Mouse (Mus musculus) kidney, embryonic 14.5 days (tissue): ENCODE results near the gene Ifitm5. TPM values are rescaled to one million over a fixed set of nuclear protein-coding genes. Genes with fewer than 3 reads are reported as not detected.
A peak's percentile ranks its signal among the peaks of the same experiment; 100 is the strongest.

Experiments
- ATAC-seq: fragments of 200-750 bp; cut with Nextera tagmentation; 2 replicates; pipeline ENCODE4 v1.8.0; 2017; ENCODE audit warnings: moderate number of reproducible peaks, mild to moderate bottlenecking, moderate TSS enrichment, moderate library complexity; ENCODE audit not compliant: low FRiP score, low TSS enrichment
- H3K27ac ChIP-seq: fragments of 300-500 bp; sonication (generic); 2 replicates; pipeline ENCODE4 v1.5.1; 2014; ENCODE audit warnings: low read depth, mild to moderate bottlenecking, low read length, moderate library complexity, mixed read lengths
- H3K27me3 ChIP-seq: fragments of 300-500 bp; sonication (generic); 2 replicates; pipeline ENCODE4 v1.6.1; 2014; ENCODE audit warnings: mild to moderate bottlenecking, low read length; ENCODE audit not compliant: control insufficient read depth, insufficient read depth
- H3K36me3 ChIP-seq: fragments of 300-500 bp; sonication (generic); 2 replicates; pipeline ENCODE4 v1.6.1; 2014; ENCODE audit warnings: low read length, mixed read lengths; ENCODE audit not compliant: control insufficient read depth, insufficient read depth
- H3K4me1 ChIP-seq: fragments of 300-500 bp; sonication (generic); 2 replicates; pipeline ENCODE4 v1.6.1; 2014; ENCODE audit warnings: low read length, mixed read lengths; ENCODE audit not compliant: control insufficient read depth, insufficient read depth
- H3K4me2 ChIP-seq: fragments of 300-500 bp; sonication (generic); replicated peaks from 2 replicates; pipeline ENCODE4 v1.6.1; 2014; ENCODE audit warnings: low read depth, mild to moderate bottlenecking, low read length
- H3K4me3 ChIP-seq: fragments of 300-500 bp; sonication (generic); 2 replicates; pipeline ENCODE4 v1.5.1; 2014; ENCODE audit warnings: mild to moderate bottlenecking, low read length
- H3K9ac ChIP-seq: fragments of 300-500 bp; sonication (generic); 2 replicates; pipeline ENCODE4 v1.6.1; 2014; ENCODE audit warnings: low read depth, mild to moderate bottlenecking, low read length, moderate library complexity
- H3K9me3 ChIP-seq: fragments of 300-500 bp; sonication (generic); 2 replicates; pipeline ENCODE4 v1.6.1; 2016; ENCODE audit warnings: low read length; ENCODE audit not compliant: control insufficient read depth
- WGBS: fragments of 180-500 bp; shearing (Covaris S2); extraction: QIAGEN DNeasy Blood & Tissue Kit; methylation state at CpG from one replicate; pipeline ENCODE4 v1.1.7; 2014; 5-methylcytosine and 5-hydroxymethylcytosine counted together
- polyA plus RNA-seq: library from polyadenylated mRNA; unstranded; fragments of >200 nt; fragmentation: Nextera tagmentation; extraction: Ambion mirVana; gene quantifications from 2 replicates; pipeline ENCODE4 v1.2.1, GENCODE M21; 2014

Gene Ifitm5
- polyA plus RNA-seq, 1 experiment from 2014 or later, result 2.6 TPM

DNA sequence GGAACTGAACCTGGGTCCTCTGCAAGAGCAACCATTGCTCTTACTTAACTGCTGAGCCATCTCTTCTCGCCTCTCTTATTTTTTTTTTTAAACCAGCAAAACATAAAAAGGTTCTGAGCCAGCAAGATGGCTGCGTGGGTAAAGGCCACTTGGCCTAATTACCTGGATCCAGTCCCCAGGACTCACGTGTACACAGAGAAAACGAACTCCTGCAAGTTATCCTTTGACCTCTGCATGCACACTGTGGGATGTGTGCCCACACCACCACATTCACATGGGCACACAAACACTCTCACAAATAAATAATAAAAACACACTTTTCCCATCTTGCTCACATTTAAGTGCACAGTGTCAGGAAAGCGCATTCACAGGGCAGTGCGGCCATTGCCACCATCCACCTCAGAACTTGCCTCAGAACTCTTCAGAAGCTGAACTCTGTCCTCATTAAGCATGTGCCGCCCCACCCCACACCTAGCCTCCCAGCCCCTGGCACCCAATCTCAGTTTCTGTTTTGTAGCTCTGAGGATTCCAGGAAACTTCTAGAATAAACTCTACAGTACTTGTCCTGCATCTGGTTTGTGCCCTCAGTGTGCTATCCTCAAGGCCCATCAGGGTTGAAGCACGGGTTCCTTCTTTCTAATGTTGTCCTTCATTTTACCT lies 35.9 kb downstream of the Ifitm5 start:
- peaks cover 4% of the 10 kb centered on the region; the same call in 1 of the 2 replicates for H3K27me3 ChIP-seq
- ATAC-seq, result no peak
- H3K4me1 ChIP-seq, result no peaks in the 10 kb centered on the region
- H3K9me3 ChIP-seq, result no peaks in the 10 kb centered on the region
- H3K36me3 ChIP-seq, result no peaks in the 10 kb centered on the region
- no peak overlapping the region for H3K4me3 ChIP-seq
- no peak overlapping the region for H3K9ac ChIP-seq
- no peak overlapping the region for H3K4me2 ChIP-seq
- WGBS, result 82% methylated on average over 8 of the region's 8 CpGs
- no peak overlapping the region for H3K27ac ChIP-seq

DNA sequence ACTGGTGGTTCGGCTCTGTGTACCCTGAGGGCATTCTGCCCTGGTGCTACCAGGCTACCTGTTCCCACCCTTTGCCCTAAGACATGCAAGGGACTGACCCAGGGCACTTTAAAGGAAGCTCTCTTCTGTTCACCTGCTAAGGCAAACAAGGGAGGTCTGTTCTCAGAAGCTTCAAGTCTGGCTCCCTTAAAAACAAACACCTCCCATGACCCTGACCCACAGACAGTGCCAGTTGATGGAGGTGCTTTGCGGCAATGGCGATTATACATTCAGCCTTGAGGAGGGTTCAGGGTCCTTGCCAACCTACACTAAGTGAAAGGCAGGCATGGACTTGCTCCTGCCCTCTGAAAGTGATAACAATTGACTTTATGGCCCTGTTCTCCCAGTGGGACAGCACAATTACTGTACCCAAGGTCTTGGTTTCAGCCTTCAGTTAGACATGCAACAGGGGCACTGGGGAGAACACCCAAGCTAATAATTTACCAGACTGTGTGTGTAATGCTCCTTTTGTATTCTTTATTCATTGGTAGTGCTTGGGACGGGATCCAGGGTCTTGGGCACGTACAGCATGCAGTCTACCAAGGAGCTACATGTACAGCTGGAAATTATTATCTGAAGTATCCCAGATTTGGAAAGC lies 37.1 kb downstream of the Ifitm5 start:
- ATAC-seq, result no peak
- H3K27ac ChIP-seq, result no peak overlapping the region
- peaks cover under 1% of the 10 kb centered on the region; the same call in 1 of the 2 replicates for H3K27me3 ChIP-seq
- no peaks in the 10 kb centered on the region for H3K36me3 ChIP-seq
- H3K4me3 ChIP-seq, result no peak overlapping the region
- no peak overlapping the region for H3K9ac ChIP-seq
- no peaks in the 10 kb centered on the region for H3K9me3 ChIP-seq
- H3K4me2 ChIP-seq, result no peak overlapping the region
- WGBS, result 76% methylated on average over 5 of the region's 5 CpGs
- no peaks in the 10 kb centered on the region for H3K4me1 ChIP-seq

DNA sequence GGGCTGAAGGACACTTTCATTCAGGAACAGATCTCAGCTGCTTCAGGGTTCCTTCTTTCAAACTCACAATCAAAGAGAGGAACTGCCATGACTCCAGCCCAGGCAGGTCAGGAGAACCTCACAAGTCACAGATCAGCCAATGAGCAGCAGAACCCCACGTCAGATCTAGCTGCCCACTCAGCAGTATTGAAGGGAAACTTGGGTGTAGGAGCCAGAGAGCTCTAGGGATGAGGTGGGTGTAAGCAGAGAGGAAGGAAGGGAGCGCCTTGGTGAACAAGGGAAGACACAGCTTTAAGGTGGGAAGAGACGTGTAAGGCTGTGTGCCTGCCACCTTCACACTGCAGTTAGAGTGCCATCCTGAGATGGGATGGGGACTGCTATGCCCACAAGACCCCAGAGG lies 37.8 kb downstream of the Ifitm5 start:
- Histone ChIP-seq H3K9ac (no peak overlapping the region), H3K4me2 (no peak overlapping the region), H3K9me3 (no peaks in the 10 kb centered on the region), H3K27me3 (no peaks in the 10 kb centered on the region), H3K4me1 (no peaks in the 10 kb centered on the region), H3K27ac (no peak overlapping the region), H3K36me3 (no peaks in the 10 kb centered on the region), H3K4me3 (no peak overlapping the region)
- ATAC-seq, result no peak
- 65% methylated on average over 3 of the region's 3 CpGs for WGBS

- no peaks in the 10 kb centered on the region for H3K9me3 ChIP-seq
- peak; percentile 82 for ATAC-seq
- peak overlapping the region; percentile 32; the same call in 1 of the 2 replicates for H3K9ac ChIP-seq
- H3K4me3 ChIP-seq, result peak overlapping the region; percentile 39
- 2% methylated on average over 19 of the region's 19 CpGs for WGBS
- peak overlapping the region; percentile 70 for H3K4me2 ChIP-seq
- H3K4me1 ChIP-seq, result no peaks in the 10 kb centered on the region
- H3K36me3 ChIP-seq, result no peaks in the 10 kb centered on the region
- no peak overlapping the region for H3K27ac ChIP-seq
- no peaks in the 10 kb centered on the region for H3K27me3 ChIP-seq
Measured at GRCm38 (mm10) chr7:140908634-140909107, 41.4 kb downstream of the Ifitm5 start.

DNA sequence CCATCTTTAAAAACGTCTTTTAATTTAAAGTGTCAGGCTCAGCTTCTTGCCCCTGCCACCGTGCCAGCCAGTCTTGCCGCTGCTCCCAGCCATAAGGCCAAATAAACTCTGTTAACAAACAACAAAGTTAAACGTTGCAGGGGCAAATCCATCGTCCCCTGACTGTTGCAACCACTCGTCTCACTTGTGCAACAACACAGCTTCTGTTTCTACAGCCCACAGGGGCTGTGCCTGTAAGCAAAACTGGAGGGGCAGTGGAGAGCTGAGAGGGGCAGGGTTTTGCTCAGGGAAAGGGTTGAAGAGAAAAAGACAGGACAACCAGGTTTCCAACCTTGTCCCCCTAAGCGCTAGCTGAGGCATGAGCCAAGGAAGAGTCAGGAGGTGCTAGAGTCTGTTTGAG lies 41.9 kb downstream of the Ifitm5 start:
- no peak overlapping the region; the same call in 1 of the 2 replicates for H3K4me2 ChIP-seq

GRCm38 (mm10) chr7:140907697-140908096 lies 42.4 kb downstream of the Ifitm5 start:
- Histone ChIP-seq H3K9me3 (no peaks in the 10 kb centered on the region), H3K4me3 (no peak overlapping the region), H3K36me3 (no peaks in the 10 kb centered on the region), H3K4me1 (no peaks in the 10 kb centered on the region), H3K4me2 (no peak overlapping the region), H3K9ac (no peak overlapping the region), H3K27me3 (no peaks in the 10 kb centered on the region), H3K27ac (no peak overlapping the region)
- WGBS, result 91% methylated on average over 7 of the region's 7 CpGs
- ATAC-seq, result no peak

More for the DNA sequence above, 41.9 kb downstream of the Ifitm5 start:
- 53% methylated on average over 7 of the region's 7 CpGs for WGBS
- Histone ChIP-seq H3K9ac (no peak overlapping the region), H3K27me3 (no peaks in the 10 kb centered on the region), H3K9me3 (no peaks in the 10 kb centered on the region), H3K4me3 (no peak overlapping the region), H3K27ac (no peak overlapping the region), H3K36me3 (no peaks in the 10 kb centered on the region), H3K4me1 (no peaks in the 10 kb centered on the region)
- ATAC-seq, result 0 out of 2 replicates have a peak, but pooled peaks have one; percentile 6

- no peak for ATAC-seq
- Histone ChIP-seq H3K9ac (no peak overlapping the region), H3K4me3 (no peak overlapping the region), H3K27ac (no peak overlapping the region), H3K4me1 (no peaks in the 10 kb centered on the region), H3K9me3 (no peaks in the 10 kb centered on the region), H3K36me3 (no peaks in the 10 kb centered on the region), H3K4me2 (no peak overlapping the region), H3K27me3 (no peaks in the 10 kb centered on the region)
- WGBS, result 78% methylated on average over 13 of the region's 13 CpGs
Measured at GRCm38 (mm10) chr7:140907131-140907530, 43.0 kb downstream of the Ifitm5 start.

- no peak overlapping the region for H3K27ac ChIP-seq
- 84% methylated on average over 2 of the region's 2 CpGs for WGBS
- H3K27me3 ChIP-seq, result no peaks in the 10 kb centered on the region
- no peaks in the 10 kb centered on the region for H3K9me3 ChIP-seq
- no peaks in the 10 kb centered on the region for H3K4me1 ChIP-seq
- no peaks in the 10 kb centered on the region for H3K36me3 ChIP-seq
- ATAC-seq, result no peak
- H3K9ac ChIP-seq, result no peak overlapping the region
- no peak overlapping the region for H3K4me2 ChIP-seq
- no peak overlapping the region for H3K4me3 ChIP-seq
Measured at GRCm38 (mm10) chr7:140905642-140906081, 44.4 kb downstream of the Ifitm5 start.

DNA sequence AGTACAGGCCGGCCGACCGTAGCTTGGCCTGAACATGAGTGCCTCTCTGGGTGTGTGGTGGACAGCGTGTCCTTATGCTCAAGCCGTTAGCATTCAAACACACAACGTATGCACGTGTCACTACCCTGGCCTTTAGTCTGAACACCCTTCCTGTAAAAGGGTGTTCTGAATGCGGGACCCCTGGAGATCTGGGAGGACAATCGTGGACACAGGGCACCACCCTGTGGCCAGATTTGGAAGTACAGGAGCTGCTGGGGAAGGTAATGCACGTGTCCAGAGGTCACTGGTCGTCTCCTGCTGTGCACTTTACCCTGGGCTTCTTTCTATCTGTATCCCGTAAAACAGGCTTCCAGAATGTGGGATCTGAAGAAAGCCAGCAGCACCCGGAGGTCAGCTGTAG lies 46.9 kb downstream of the Ifitm5 start:
- no peak overlapping the region for H3K4me2 ChIP-seq
- peak; percentile 70 for ATAC-seq
- no peaks in the 10 kb centered on the region for H3K27me3 ChIP-seq
- no peak overlapping the region for H3K27ac ChIP-seq
- H3K4me3 ChIP-seq, result no peak overlapping the region
- 23% methylated on average over 13 of the region's 13 CpGs for WGBS
- H3K9ac ChIP-seq, result 0 out of 2 replicates have a peak overlapping the region, but pooled peaks have one; percentile 28
- no peaks in the 10 kb centered on the region for H3K4me1 ChIP-seq
- peaks cover 14% of the 10 kb centered on the region for H3K36me3 ChIP-seq
- no peaks in the 10 kb centered on the region for H3K9me3 ChIP-seq
